Mouse (Mus musculus) E14TG2a.4 (cell line): ENCODE measurements at regions not wholly inside any gene's neighbourhood (a gene's known extent, or its start where the extent isn't known, plus 50 kb on each side); places are given as distances from the start of the nearest gene placed in this dataset.

Source experiments
- CTCF ChIP-seq: conservative IDR thresholded peaks from 2 replicates; pipeline ENCODE4 v1.5.1; 2014; ENCODE audit warnings: low read length
- NANOG ChIP-seq: IDR thresholded peaks from 2 replicates; pipeline ENCODE4 v1.6.1; 2014; ENCODE audit warnings: borderline replicate concordance, low read length, mixed read lengths
- POU5F1 ChIP-seq: IDR thresholded peaks from 2 replicates; pipeline ENCODE4 v1.6.1; 2014; ENCODE audit warnings: low read length, borderline replicate concordance

DNA sequence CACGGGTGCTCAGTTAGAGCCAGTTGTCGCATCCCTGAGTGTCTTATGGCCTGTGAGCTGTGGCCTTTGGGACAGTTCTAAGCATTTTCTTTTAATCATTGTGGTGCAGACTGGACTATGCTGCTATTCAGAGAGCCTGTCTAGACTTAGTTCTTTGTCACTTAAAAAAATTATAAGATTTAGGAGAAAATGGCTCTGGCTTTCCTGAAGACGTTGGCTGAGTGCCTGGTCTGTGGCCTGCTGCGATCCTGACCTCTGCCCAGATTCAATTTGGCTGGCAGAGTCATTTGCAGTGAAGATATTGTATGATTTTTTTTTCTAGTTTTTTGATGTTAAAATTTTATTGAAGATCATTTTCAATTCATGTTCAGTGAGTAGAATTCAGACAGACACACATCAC lies 322.0 kb downstream of the 1810013L24Rik start:
- no peak for TF ChIP-seq CTCF
- TF ChIP-seq POU5F1 = no peak
- no peak for TF ChIP-seq NANOG
